Mouse (Mus musculus): ENCODE measurements around the gene Prune1.

- TF ChIP-seq CTCF (IDR thresholded peaks at IDR 0.05; ENCODE audit: borderline replicate concordance, extremely low read depth, insufficient read depth, insufficient read length) (no peak), POLR2A (IDR thresholded peaks at IDR 0.05; ENCODE audit: borderline replicate concordance, extremely low read depth, insufficient read depth, insufficient read length, poor library complexity, severe bottlenecking) (no peak)
Measured at GRCm38 (mm10) chr3:95287541-95287940, 5.7 kb upstream of the Prune1 start.

All from brain, embryonic 14.5 days (tissue).